Mouse (Mus musculus) adipose tissue, adult 10 weeks (tissue): ENCODE results near the gene Olfr97. TPM values are rescaled to one million over a fixed set of nuclear protein-coding genes. Genes with fewer than 3 reads are reported as not detected.

Source experiments
- polyA plus RNA-seq: library from polyadenylated mRNA; stranded (reverse); fragments of 350-450 nt; fragmentation: Illumina TruSeq; extraction: RNeasy Lipid Tissue Mini Kit (QIAGEN cat#74804); gene quantifications from one replicate; pipeline ENCODE4 v1.2.3, GENCODE M21; 2014; ENCODE audit warnings: low read depth, low replicate concordance

The Olfr97 gene
- polyA plus RNA-seq: not detected

GRCm38 (mm10) chr17:37237230-37237629, at the start of gene Olfr97:
Gene Olfr97, minus strand, starts transcription at chr17:37237330.

DNA sequence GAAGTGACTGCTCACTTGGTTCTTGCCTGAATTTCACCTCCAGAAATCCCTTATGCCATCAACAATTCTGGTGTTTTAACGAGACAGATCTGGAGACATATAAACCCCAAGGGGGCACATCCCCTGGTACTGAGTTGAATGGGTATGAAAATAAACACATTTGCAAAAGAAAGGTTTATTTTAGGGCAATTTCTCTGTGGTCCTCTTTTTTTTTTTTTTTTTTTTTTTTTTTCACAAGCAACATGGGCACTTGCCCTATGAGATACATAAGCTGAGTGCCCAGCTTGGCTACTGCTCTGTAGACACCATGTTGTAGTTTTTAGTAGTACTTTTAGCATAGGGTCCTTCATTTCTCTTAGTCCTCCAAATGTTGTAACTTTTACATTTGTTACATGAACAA, 46.2 kb upstream of the Olfr97 start, which contains the start of gene Olfr99:
Gene Olfr99, minus strand, starts transcription at position 101 of the 400 bp plus-strand sequence.

DNA sequence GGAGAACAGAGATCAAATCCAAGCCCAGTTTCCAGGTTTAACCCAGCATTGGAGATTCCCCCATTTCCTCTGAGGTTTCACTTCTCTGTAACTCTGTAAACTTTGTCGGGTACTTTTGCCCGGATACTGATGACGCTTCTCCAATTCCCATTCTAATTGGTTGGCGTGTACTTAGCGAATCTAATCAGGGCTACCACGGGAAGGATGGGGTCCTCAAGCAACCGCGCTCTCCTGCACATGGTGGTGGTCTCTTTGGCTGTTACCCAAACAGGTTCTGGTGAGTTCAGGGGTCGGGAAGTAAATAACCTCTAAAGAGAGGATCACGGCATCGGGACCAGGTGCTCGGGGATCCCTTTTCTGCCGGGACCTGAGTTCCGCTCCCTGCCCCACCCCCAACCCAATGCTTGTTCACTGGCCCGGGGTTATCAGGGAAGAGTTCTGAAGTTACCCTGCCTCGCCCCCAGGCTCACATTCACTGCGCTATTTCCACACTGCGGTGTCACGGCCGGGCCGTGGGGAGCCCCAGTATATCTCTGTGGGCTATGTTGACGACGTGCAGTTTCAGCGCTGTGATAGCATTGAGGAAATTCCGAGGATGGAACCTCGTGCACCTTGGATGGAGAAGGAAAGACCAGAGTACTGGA, 33.0 kb upstream of the Olfr97 start, which contains the start of gene H2-M3:
Gene H2-M3, plus strand, starts transcription at position 163 of the 644 bp plus-strand sequence.

DNA sequence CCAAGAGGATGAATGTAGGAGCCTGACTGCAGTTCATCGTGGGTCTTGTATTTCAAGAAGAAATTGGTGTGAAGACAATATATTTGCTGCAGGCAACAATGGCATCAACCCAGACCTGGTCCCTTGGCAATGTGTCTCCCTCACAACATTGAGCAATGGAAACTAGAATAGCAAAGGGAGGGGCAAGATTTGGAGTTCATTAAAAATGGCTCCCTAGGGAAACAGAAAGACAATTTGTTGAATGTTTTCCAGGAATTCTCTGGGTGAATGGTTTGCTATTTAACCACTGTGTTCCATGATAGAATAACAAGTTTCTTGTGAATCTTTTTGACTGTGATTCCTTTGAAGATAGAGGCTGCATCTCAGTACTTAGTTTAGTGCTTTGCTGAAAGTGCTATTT, 26.5 kb upstream of the Olfr97 start, which contains the start of gene Olfr98:
Gene Olfr98, minus strand, starts transcription at position 124 of the 400 bp plus-strand sequence.

DNA sequence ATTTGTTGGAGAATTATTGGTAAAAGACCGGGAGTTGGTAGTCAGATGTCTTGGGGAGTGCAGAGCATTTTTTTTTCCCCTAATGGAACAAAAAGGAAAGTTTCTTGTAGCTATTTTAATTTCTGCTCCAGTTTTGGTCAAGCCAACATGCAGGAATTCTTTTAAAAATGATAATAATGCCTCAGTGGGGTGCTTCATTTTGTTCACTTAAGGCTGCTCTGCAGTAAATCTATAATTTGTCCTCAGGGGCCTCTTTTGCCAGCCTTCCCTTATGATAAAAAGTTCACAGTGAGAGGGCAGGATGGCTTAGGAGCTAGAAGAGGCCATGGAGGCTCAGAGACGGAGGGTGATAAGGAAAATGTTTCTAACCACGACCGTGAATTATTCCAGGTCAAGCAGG, 17.3 kb downstream of the Olfr97 start, which contains the start of gene Olfr96:
Gene Olfr96, plus strand, starts transcription at position 301 of the 400 bp plus-strand sequence.

GRCm38 (mm10) chr17:37213018-37213417, 24.1 kb downstream of the Olfr97 start, which contains the start of gene Olfr95:
Gene Olfr95, minus strand, starts transcription at chr17:37213118.

DNA sequence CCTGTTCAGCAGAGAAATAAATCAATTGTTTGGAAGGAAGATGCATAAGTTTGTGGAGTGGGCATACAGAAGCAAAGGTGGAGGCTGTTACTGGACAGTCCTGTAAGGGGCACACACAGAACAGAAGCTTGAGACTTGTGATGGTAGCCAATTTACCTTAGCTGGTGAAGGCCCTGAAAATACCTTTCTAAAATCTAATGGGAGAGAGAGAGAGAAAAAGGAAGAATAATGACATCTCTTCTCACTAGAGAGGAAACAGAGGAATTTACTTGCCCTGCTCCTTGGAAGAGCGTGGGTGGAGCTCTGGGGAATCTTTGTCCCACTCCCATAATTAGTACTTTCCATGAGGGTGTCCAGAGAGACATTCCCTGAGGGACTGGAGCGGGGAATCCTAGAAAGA, 36.2 kb downstream of the Olfr97 start, which contains the start of gene Olfr94:
Gene Olfr94, minus strand, starts transcription at position 101 of the 400 bp plus-strand sequence.

GRCm38 (mm10) chr17:37193656-37194055, 43.5 kb downstream of the Olfr97 start, which contains the start of gene Ubd:
Gene Ubd, plus strand, starts transcription at chr17:37193892.

Other genes starting within 250 kb of the Olfr97 start
- gene H2-M5, start 247.8 kb downstream of the Olfr97 start, polyA plus RNA-seq: 0.11 TPM
- gene Zfp57, start 236.2 kb downstream of the Olfr97 start, polyA plus RNA-seq: 7.2 TPM
- gene Mog, start 213.9 kb downstream of the Olfr97 start, polyA plus RNA-seq: not detected
- 23.9 TPM for gene Gabbr1, start 191.4 kb downstream of the Olfr97 start, polyA plus RNA-seq
- not detected for gene Olfr90, start 148.8 kb downstream of the Olfr97 start, polyA plus RNA-seq
- not detected for gene Olfr91, start 139.1 kb downstream of the Olfr97 start, polyA plus RNA-seq
- not detected for gene Olfr92, start 117.2 kb downstream of the Olfr97 start, polyA plus RNA-seq
- gene Olfr93, start 75.8 kb downstream of the Olfr97 start, polyA plus RNA-seq: not detected
- 3.3 TPM for gene Ubd, start 43.4 kb downstream of the Olfr97 start, polyA plus RNA-seq
- not detected for gene Olfr94, start 36.3 kb downstream of the Olfr97 start, polyA plus RNA-seq
- gene Olfr95, start 24.2 kb downstream of the Olfr97 start, polyA plus RNA-seq: not detected
- not detected for gene Olfr96, start 17.2 kb downstream of the Olfr97 start, polyA plus RNA-seq
- not detected for gene Olfr98, start 26.4 kb upstream of the Olfr97 start, polyA plus RNA-seq
- 8.0 TPM for gene H2-M3, start 32.9 kb upstream of the Olfr97 start, polyA plus RNA-seq
- gene Olfr99, start 46.1 kb upstream of the Olfr97 start, polyA plus RNA-seq: not detected
- gene Olfr101, start 67.0 kb upstream of the Olfr97 start, polyA plus RNA-seq: not detected
- gene Olfr102, start 79.7 kb upstream of the Olfr97 start, polyA plus RNA-seq: not detected
- not detected for gene Olfr103, start 102.4 kb upstream of the Olfr97 start, polyA plus RNA-seq
- gene Olfr104-ps, start 122.3 kb upstream of the Olfr97 start, polyA plus RNA-seq: not detected
- gene Olfr105-ps, start 141.7 kb upstream of the Olfr97 start, polyA plus RNA-seq: not detected
- gene Olfr106-ps, start 153.1 kb upstream of the Olfr97 start, polyA plus RNA-seq: not detected
- not detected for gene Olfr107, start 161.9 kb upstream of the Olfr97 start, polyA plus RNA-seq
- gene Olfr108, start 208.2 kb upstream of the Olfr97 start, polyA plus RNA-seq: not detected
- gene Olfr109, start 221.6 kb upstream of the Olfr97 start, polyA plus RNA-seq: not detected
- not detected for gene H2-M2, start 246.2 kb upstream of the Olfr97 start, polyA plus RNA-seq